Mouse (Mus musculus) forebrain, postnatal 0 days (tissue): Measurements from ENCODE around the gene Gria1. TPM values are rescaled to one million over a fixed set of nuclear protein-coding genes. Genes with fewer than 3 reads are reported as not detected.
A peak's percentile ranks its signal among the peaks of the same experiment; 100 is the strongest.

Experiments
- ATAC-seq: fragments of 200-750 bp; cut with Nextera tagmentation; 2 replicates; pipeline ENCODE4 v1.8.0; 2017; ENCODE audit warnings: mild to moderate bottlenecking, moderate library complexity
- DNase-seq: peaks from one replicate; pipeline ENCODE4 v3.0.0-alpha.2; 2015
- H3K27ac ChIP-seq: fragments of 300-500 bp; sonication (generic); 2 replicates; pipeline ENCODE4 v1.5.1; 2014; ENCODE audit warnings: low read depth, mild to moderate bottlenecking, antibody characterized with exemption, low read length, moderate library complexity, mixed read lengths
- H3K27me3 ChIP-seq: fragments of 300-500 bp; sonication (generic); 2 replicates; pipeline ENCODE4 v1.6.1; 2014; ENCODE audit warnings: mild to moderate bottlenecking, low read length, mixed read lengths; ENCODE audit not compliant: insufficient read depth
- H3K36me3 ChIP-seq: fragments of 300-500 bp; sonication (generic); 2 replicates; pipeline ENCODE4 v1.6.1; 2014; ENCODE audit warnings: mild to moderate bottlenecking, moderate library complexity; ENCODE audit not compliant: insufficient read depth
- H3K4me1 ChIP-seq: fragments of 300-500 bp; sonication (generic); 2 replicates; pipeline ENCODE4 v1.6.1; 2014; ENCODE audit warnings: antibody characterized with exemption; ENCODE audit not compliant: insufficient read depth
- H3K4me2 ChIP-seq: fragments of 300-500 bp; sonication (generic); 2 replicates; pipeline ENCODE4 v1.6.1; 2014; ENCODE audit warnings: low read depth, mild to moderate bottlenecking, moderate library complexity
- H3K4me3 ChIP-seq: fragments of 300-500 bp; sonication (generic); 2 replicates; pipeline ENCODE4 v1.5.1; 2014; ENCODE audit warnings: low read depth, low read length, mixed read lengths
- H3K9ac ChIP-seq: fragments of 300-500 bp; sonication (generic); 2 replicates; pipeline ENCODE4 v1.6.1; 2014; ENCODE audit warnings: mild to moderate bottlenecking
- H3K9me3 ChIP-seq: fragments of 300-500 bp; sonication (generic); 2 replicates; pipeline ENCODE4 v1.6.1; 2016; ENCODE audit warnings: low read length
- CTCF ChIP-seq: sonication (generic); IDR thresholded peaks from 2 replicates; pipeline ENCODE4 v1.5.1; 2016; ENCODE audit warnings: antibody characterized with exemption, control low read depth, low read depth
- WGBS: fragments of 180-500 bp; shearing (Covaris S2); extraction: QIAGEN DNeasy Blood & Tissue Kit; methylation state at CpG from one replicate; pipeline ENCODE4 v1.1.7; 2014; 5-methylcytosine and 5-hydroxymethylcytosine counted together
- polyA plus RNA-seq: library from polyadenylated mRNA; unstranded; fragments of >200 nt; fragmentation: Nextera tagmentation; extraction: Ambion mirVana; gene quantifications from 2 replicates; pipeline ENCODE4 v1.2.1, GENCODE M21; 2015
- total RNA-seq: library from RNA; depleted of rRNA; stranded (reverse); fragments of >200 nt; gene quantifications from 2 replicates; pipeline ENCODE4 v1.2.3, GENCODE M21; 2014

Gene Gria1
- total and polyA plus RNA-seq, 2 experiments from 2014 or later, result 92.7 to 121 TPM

DNA sequence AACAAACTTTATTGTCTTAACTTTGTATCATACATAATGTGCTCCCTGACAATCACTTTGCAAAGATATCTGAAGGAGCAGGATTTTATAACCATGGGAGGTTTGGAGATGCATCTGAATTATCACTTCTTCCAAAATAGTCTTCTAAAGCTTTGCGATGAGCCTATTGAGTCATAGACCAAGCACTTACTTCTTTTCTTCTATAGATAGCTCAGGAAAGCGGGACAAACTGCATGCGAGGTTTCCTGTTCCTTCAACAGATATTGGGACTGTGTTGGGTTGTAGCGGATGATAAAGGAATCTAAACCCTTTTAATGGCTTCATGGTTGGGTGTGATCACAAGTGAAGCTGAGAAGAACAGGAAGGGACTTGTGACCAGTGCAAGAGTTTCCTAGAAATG lies 263.5 kb downstream of the Gria1 start:
- Histone ChIP-seq H3K9me3 (no peaks in the 10 kb centered on the region), H3K4me3 (no peak overlapping the region), H3K27me3 (no peaks in the 10 kb centered on the region), H3K4me1 (no peaks in the 10 kb centered on the region), H3K9ac (no peak overlapping the region), H3K27ac (no peak overlapping the region), H3K36me3 (no peaks in the 10 kb centered on the region), H3K4me2 (no peak overlapping the region)
- WGBS, result 96% methylated on average over 4 of the region's 4 CpGs
- no peak for TF ChIP-seq CTCF
- ATAC-seq, result no peak
- DNase-seq, result no peak

DNA sequence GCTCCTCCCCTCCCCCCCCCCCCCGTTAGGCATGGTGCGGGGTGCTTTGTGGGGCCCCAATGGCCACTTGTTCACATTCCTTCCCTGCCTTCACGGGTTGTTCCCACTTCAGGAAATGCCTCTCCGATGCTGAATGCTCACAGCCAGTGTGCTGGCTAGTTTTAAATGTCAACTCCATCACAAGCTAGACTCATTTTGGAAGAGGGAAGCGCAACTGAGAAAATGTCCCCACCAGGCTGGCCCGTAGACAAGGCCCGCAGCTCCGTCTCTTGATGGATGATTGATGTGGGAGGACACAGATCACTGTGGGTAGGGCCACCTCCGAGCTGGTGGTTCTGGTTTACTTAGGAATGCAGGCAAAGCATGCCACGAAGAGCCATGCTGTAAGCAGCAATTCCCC lies 266.9 kb downstream of the Gria1 start:
- DNase-seq (no peak), ATAC-seq (no peak)
- no peak overlapping the region for H3K4me2 ChIP-seq
- no peaks in the 10 kb centered on the region for H3K27me3 ChIP-seq
- TF ChIP-seq CTCF, result no peak
- 62% methylated on average over 10 of the region's 10 CpGs for WGBS
- no peak overlapping the region for H3K9ac ChIP-seq
- no peaks in the 10 kb centered on the region for H3K36me3 ChIP-seq
- no peaks in the 10 kb centered on the region for H3K4me1 ChIP-seq
- no peak overlapping the region for H3K4me3 ChIP-seq
- no peak overlapping the region for H3K27ac ChIP-seq
- H3K9me3 ChIP-seq, result no peaks in the 10 kb centered on the region

DNA sequence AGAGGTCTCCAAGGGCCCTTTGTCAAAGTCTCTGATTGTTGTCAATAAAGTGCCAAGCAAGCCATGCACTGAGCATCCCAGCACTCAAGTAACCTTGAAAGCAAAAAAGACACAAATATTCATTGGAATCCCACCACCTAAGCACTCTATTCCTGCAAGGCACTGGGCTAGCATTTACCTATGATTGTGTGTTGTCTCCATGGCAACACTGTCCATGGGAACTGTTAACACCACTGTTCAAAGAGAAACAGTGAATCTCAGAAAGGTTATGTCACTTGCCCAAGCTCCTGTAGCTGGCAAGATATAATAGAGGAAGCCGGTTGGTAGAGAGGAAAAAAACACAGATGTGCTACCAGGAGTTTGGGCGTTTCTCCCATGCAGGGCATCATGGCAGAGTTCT lies 274.9 kb downstream of the Gria1 start:
- H3K9me3 ChIP-seq, result no peaks in the 10 kb centered on the region
- H3K4me1 ChIP-seq, result no peaks in the 10 kb centered on the region
- no peak overlapping the region for H3K27ac ChIP-seq
- 73% methylated on average over 2 of the region's 2 CpGs for WGBS
- DNase-seq (no peak), ATAC-seq (no peak)
- no peaks in the 10 kb centered on the region for H3K27me3 ChIP-seq
- no peak overlapping the region; the same call in 1 of the 2 replicates for H3K9ac ChIP-seq
- H3K36me3 ChIP-seq, result peaks cover 10% of the 10 kb centered on the region
- H3K4me2 ChIP-seq, result no peak overlapping the region
- TF ChIP-seq CTCF, result no peak
- H3K4me3 ChIP-seq, result no peak overlapping the region

DNA sequence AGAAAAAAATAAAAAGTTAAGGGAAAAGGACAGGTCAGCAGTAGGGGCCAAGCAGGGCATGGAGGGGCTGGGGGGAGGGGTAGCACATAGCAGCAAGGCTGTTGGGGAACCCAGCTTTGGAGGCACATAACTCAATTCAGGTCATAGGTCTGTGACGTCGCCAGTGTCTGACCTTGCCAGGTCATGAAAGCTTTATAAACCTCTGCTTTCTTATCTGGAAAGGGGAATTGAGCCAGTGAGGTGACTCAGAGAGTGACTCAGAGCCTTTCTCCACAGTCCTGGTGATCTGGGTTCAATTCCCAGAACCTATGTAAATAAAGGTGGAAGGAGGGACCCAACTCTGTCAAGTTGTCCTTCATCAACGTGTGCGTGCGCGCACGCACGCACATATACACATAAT lies 286.2 kb downstream of the Gria1 start:
- Histone ChIP-seq H3K9ac (no peak overlapping the region), H3K4me2 (no peak overlapping the region), H3K4me3 (no peak overlapping the region), H3K27me3 (no peaks in the 10 kb centered on the region), H3K36me3 (0 out of 2 replicates have a peak, but pooled peaks cover 2% of the 10 kb centered on the region), H3K9me3 (no peaks in the 10 kb centered on the region), H3K4me1 (no peaks in the 10 kb centered on the region), H3K27ac (no peak overlapping the region)
- ATAC-seq (no peak), DNase-seq (no peak)
- no peak for TF ChIP-seq CTCF
- WGBS, result 96% methylated on average over 8 of the region's 8 CpGs

DNA sequence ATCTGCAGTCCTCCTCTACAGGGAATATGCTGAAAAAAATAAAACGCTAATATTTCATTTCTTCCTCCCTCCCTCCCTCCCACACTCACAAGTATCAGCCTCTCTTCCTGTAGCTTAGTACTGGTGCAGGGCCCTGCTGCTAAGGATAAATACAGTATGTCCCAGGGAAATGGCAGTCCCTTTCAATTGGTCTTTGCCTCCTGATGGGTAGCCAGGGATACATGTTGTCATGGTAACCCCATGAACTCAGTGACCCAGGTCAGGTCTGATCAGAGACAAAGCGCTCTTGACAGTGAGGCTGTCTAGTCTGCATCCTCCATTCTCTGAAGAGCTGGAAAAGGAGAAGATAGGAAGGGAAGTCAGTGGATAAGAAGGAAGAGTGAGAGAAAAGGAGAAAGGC lies 287.1 kb downstream of the Gria1 start:
- peak; percentile 69 for ATAC-seq
- TF ChIP-seq CTCF, result no peak
- H3K27ac ChIP-seq, result no peak overlapping the region

DNA sequence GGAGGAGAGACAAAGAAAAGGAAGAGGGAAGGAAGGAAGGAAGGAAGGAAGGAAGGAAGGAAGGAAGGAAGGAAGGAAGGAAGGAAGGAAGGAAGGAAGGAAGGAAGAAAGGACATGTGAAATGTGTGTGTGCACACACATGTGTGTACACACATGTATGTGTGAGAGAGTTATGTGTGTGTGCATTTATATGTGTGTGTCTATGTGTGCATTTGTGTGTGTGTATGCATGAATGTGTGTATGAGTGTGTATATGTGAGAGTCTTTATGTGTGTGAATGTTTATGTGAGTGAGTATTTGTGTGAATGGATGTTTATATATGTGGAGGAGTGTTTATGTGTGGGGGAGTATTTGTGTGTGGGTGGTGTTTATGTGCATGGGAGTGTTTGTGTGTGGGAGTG lies 287.5 kb downstream of the Gria1 start:
- H3K9me3 ChIP-seq, result no peaks in the 10 kb centered on the region
- no peak for ATAC-seq
- H3K4me1 ChIP-seq, result no peaks in the 10 kb centered on the region
- no peak overlapping the region for H3K9ac ChIP-seq
- TF ChIP-seq CTCF, result no peak
- H3K36me3 ChIP-seq, result 0 out of 2 replicates have a peak, but pooled peaks cover 2% of the 10 kb centered on the region
- no peak overlapping the region for H3K4me3 ChIP-seq
- no peaks in the 10 kb centered on the region for H3K27me3 ChIP-seq
- no peak overlapping the region for H3K27ac ChIP-seq
- no peak for DNase-seq
- no peak overlapping the region for H3K4me2 ChIP-seq

More for the DNA sequence above, 287.1 kb downstream of the Gria1 start:
- 0 out of 2 replicates have a peak, but pooled peaks cover 2% of the 10 kb centered on the region for H3K36me3 ChIP-seq
- no peak for DNase-seq
- no peak overlapping the region for H3K9ac ChIP-seq
- H3K4me2 ChIP-seq, result no peak overlapping the region
- 19% methylated on average over 2 of the region's 2 CpGs for WGBS
- no peaks in the 10 kb centered on the region for H3K9me3 ChIP-seq
- H3K4me3 ChIP-seq, result no peak overlapping the region
- H3K27me3 ChIP-seq, result no peaks in the 10 kb centered on the region
- no peaks in the 10 kb centered on the region for H3K4me1 ChIP-seq

DNA sequence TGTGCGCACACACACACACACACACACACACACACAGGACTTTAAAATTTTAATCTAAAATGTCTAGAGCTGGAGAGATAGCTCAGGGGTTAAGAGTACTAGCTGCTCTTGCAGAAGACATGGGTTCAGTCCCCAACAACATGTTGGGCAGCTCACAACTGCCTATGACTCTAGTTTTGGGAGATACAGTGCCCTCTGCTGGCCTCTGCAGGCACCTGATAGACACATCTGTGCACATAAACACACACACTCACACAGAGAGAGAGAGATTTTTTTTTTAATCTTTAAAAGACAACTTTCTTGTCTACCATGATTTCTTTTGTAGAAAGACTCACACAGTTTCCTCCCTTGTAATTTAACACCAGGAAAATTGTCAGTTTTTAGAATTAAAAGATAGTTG lies 292.4 kb downstream of the Gria1 start:
- no peaks in the 10 kb centered on the region for H3K27me3 ChIP-seq
- no peak overlapping the region for H3K9ac ChIP-seq
- ATAC-seq (no peak), DNase-seq (no peak)
- TF ChIP-seq CTCF, result no peak
- no peaks in the 10 kb centered on the region for H3K9me3 ChIP-seq
- 97% methylated on average over 1 of the region's 1 CpGs for WGBS
- H3K4me1 ChIP-seq, result no peaks in the 10 kb centered on the region
- H3K27ac ChIP-seq, result no peak overlapping the region
- no peak overlapping the region for H3K4me3 ChIP-seq
- 0 out of 2 replicates have a peak, but pooled peaks cover 2% of the 10 kb centered on the region for H3K36me3 ChIP-seq
- no peak overlapping the region for H3K4me2 ChIP-seq

DNA sequence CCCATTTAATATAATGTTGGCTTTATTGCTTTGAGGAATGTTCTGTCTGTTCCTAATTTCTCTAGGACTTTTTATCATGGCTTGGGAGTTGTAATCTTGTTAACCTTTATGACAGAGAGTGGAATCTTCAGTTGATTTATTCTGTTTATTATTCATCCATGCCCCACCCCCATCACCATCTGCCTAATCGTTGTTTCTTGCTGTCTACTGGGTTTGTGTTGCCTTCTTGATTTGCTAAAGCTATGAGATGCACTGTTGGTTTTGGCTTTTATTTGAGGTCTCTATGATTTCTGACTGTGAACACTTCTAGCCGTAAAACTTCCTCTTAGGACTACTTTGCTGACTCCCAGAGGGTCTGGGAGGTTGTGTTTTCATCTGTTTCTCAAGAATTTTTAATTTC lies 294.9 kb downstream of the Gria1 start:
- H3K9ac ChIP-seq, result no peak overlapping the region
- 66% methylated on average over 2 of the region's 2 CpGs for WGBS
- no peak for TF ChIP-seq CTCF
- ATAC-seq (no peak), DNase-seq (no peak)
- no peak overlapping the region for H3K4me2 ChIP-seq
- no peaks in the 10 kb centered on the region for H3K4me1 ChIP-seq
- H3K9me3 ChIP-seq, result no peaks in the 10 kb centered on the region
- no peaks in the 10 kb centered on the region for H3K27me3 ChIP-seq
- H3K27ac ChIP-seq, result no peak overlapping the region
- H3K36me3 ChIP-seq, result no peaks in the 10 kb centered on the region
- no peak overlapping the region for H3K4me3 ChIP-seq
